Mouse (Mus musculus): ENCODE data around the gene Selenos. TPM values are rescaled to one million over a fixed set of nuclear protein-coding genes. Genes with fewer than 3 reads are reported as not detected.

The Selenos gene
- polyA plus RNA-seq, 1 experiment from 2014 or later = 92.1 TPM

DNA sequence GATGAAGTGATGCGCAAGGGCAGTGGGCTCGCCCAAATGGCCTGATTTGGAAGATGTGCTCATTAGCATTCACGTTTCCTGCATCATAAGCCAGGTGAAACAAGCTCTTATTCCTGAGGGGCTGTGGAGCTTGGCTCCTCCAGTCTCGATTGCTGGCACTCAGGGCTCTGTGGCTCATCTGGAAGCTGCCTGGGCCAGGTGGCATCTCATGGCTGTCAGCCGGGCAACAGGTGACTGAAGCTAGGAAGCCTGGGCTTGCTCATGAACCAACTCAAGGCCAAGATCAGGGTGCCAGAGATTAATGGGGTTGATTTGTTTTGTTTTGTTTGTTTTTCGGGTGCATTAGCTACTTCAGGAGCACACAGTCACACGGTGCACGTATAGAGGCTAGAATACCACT is 13.2 kb downstream of the Selenos start:
- Histone ChIP-seq H3K4me2 (replicated peaks; ENCODE audit: low read depth, low read length) (no peak overlapping the region), H3K36me3 (ENCODE audit: control insufficient read depth, insufficient read depth, low read length) (peaks cover 38% of the 10 kb centered on the region), H3K27me3 (ENCODE audit: control insufficient read depth, insufficient read depth, low read length) (no peaks in the 10 kb centered on the region), H3K9me3 (ENCODE audit: control insufficient read depth, low read depth, low read length) (no peaks in the 10 kb centered on the region), H3K4me1 (ENCODE audit: control insufficient read depth, insufficient read depth, low read length) (no peaks in the 10 kb centered on the region), H3K27ac (ENCODE audit: low read length) (no peak overlapping the region), H3K4me3 (ENCODE audit: low read depth, low read length) (no peak overlapping the region), H3K9ac (replicated peaks; ENCODE audit: low read depth, low read length) (no peak overlapping the region)
- WGBS = 84% methylated on average over 8 of the region's 8 CpGs
- no peak for ATAC-seq (ENCODE audit: insufficient number of reproducible peaks, insufficient read depth, low FRiP score, low read depth)

DNA sequence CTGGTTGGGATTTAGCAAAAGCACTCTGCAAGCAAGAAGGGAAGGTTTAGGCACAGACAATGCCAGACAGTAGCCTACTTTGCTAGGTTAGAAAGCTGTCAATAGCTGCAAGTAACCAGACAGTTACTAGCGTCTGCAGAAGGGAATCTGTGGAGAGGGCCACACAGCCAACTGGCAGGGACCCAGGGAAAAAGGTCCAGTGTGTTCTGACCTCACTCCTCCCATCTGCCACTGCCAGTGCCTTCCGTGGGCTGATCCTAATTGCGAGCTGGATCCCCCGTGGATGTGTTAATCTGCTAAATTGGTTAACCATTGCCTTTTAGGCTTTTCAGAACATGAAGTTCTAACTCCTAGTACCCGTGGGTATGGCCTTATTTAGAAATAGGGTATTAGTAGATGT is 14.7 kb downstream of the Selenos start:
- no peak overlapping the region for H3K4me2 ChIP-seq (replicated peaks; ENCODE audit: low read depth, low read length)
- no peak overlapping the region for H3K9ac ChIP-seq (replicated peaks; ENCODE audit: low read depth, low read length)
- no peak overlapping the region for H3K27ac ChIP-seq (ENCODE audit: low read length)
- H3K4me3 ChIP-seq (ENCODE audit: low read depth, low read length) = no peak overlapping the region
- H3K27me3 ChIP-seq (ENCODE audit: control insufficient read depth, insufficient read depth, low read length) = no peaks in the 10 kb centered on the region
- no peaks in the 10 kb centered on the region for H3K9me3 ChIP-seq (ENCODE audit: control insufficient read depth, low read depth, low read length)
- no peak for ATAC-seq (ENCODE audit: insufficient number of reproducible peaks, insufficient read depth, low FRiP score, low read depth)
- H3K4me1 ChIP-seq (ENCODE audit: control insufficient read depth, insufficient read depth, low read length) = no peaks in the 10 kb centered on the region
- H3K36me3 ChIP-seq (ENCODE audit: control insufficient read depth, insufficient read depth, low read length) = peaks cover 23% of the 10 kb centered on the region
- WGBS = 70% methylated on average over 5 of the region's 5 CpGs

DNA sequence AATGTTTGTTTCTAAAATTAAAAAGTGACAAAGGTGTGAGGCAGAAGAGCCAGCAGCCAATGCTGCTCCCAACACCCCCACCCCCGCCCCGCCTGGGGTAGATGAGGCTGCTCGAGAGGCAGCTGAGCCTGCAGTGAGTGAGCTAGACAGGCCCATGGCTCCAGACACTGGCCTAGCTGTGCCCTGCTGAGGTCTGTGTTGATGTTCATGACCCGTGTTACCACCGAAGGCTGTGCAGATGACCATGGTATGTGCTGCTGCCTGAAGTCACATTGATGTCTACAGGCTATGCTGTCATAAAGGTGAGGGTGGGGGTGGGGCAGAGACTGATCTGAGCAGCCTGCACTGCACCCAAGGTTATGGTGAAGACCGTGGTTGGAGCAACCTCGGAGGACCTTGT is 19.4 kb downstream of the Selenos start:
- 85% methylated on average over 7 of the region's 7 CpGs for WGBS

DNA sequence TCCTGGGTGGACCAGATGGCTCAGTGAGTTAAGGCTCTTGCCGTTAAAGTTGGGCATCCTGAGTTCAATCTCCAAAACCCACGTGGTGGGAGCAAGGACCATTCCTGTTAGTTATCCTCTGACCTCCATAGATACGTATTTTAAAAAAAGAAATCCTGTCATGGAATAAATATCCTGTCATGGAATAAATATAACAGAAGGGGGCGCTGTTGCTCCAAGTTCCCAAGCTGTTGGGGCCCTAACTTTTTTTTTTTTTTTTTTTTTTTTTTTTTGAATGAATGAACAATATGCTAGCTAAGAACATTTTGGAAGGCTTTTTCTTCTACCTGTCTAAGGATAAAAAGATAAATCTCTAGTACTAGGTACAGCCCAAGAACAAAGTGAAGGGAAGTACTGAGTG is 22.4 kb downstream of the Selenos start:
- no peak overlapping the region for H3K27ac ChIP-seq (ENCODE audit: low read length)
- H3K9me3 ChIP-seq (ENCODE audit: control insufficient read depth, low read depth, low read length) = no peaks in the 10 kb centered on the region
- H3K4me2 ChIP-seq (replicated peaks; ENCODE audit: low read depth, low read length) = no peak overlapping the region
- no peak for ATAC-seq (ENCODE audit: insufficient number of reproducible peaks, insufficient read depth, low FRiP score, low read depth)
- no peak overlapping the region for H3K4me3 ChIP-seq (ENCODE audit: low read depth, low read length)
- peaks cover 7% of the 10 kb centered on the region for H3K4me1 ChIP-seq (ENCODE audit: control insufficient read depth, insufficient read depth, low read length)
- no peaks in the 10 kb centered on the region for H3K27me3 ChIP-seq (ENCODE audit: control insufficient read depth, insufficient read depth, low read length)
- 5% methylated on average over 4 of the region's 4 CpGs for WGBS
- no peak overlapping the region for H3K9ac ChIP-seq (replicated peaks; ENCODE audit: low read depth, low read length)
- no peaks in the 10 kb centered on the region for H3K36me3 ChIP-seq (ENCODE audit: control insufficient read depth, insufficient read depth, low read length)

More for the DNA sequence above, 19.4 kb downstream of the Selenos start:
- no peaks in the 10 kb centered on the region for H3K36me3 ChIP-seq (ENCODE audit: control insufficient read depth, insufficient read depth, low read length)
- H3K4me1 ChIP-seq (ENCODE audit: control insufficient read depth, insufficient read depth, low read length) = no peaks in the 10 kb centered on the region
- H3K27ac ChIP-seq (ENCODE audit: low read length) = no peak overlapping the region
- no peaks in the 10 kb centered on the region for H3K9me3 ChIP-seq (ENCODE audit: control insufficient read depth, low read depth, low read length)
- ATAC-seq (ENCODE audit: insufficient number of reproducible peaks, insufficient read depth, low FRiP score, low read depth) = no peak
- no peaks in the 10 kb centered on the region for H3K27me3 ChIP-seq (ENCODE audit: control insufficient read depth, insufficient read depth, low read length)
- no peak overlapping the region for H3K9ac ChIP-seq (replicated peaks; ENCODE audit: low read depth, low read length)
- H3K4me3 ChIP-seq (ENCODE audit: low read depth, low read length) = no peak overlapping the region
- no peak overlapping the region for H3K4me2 ChIP-seq (replicated peaks; ENCODE audit: low read depth, low read length)

DNA sequence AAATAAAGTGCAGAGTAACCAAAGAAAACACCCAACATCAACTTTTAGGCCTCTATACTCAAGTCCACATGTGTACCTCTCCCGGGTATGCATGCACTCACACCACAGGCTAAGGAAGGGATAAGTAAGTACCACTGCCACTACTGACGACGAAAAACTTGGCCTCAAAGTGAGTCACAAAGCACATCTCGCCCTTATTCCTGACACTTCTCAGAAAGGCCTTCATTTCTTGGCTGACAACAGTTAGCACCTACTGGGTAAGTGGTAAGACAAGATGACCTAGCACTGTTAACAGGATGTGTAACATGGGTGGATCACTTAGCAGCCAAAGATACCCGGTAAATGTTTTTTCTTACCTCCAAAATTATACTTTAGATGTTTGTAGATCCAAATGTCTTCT is 25.1 kb downstream of the Selenos start:
- Histone ChIP-seq H3K4me3 (ENCODE audit: low read depth, low read length) (no peak overlapping the region), H3K4me1 (ENCODE audit: control insufficient read depth, insufficient read depth, low read length) (peaks cover 8% of the 10 kb centered on the region), H3K9me3 (ENCODE audit: control insufficient read depth, low read depth, low read length) (no peaks in the 10 kb centered on the region), H3K36me3 (ENCODE audit: control insufficient read depth, insufficient read depth, low read length) (no peaks in the 10 kb centered on the region), H3K27ac (ENCODE audit: low read length) (no peak overlapping the region), H3K4me2 (replicated peaks; ENCODE audit: low read depth, low read length) (no peak overlapping the region), H3K27me3 (ENCODE audit: control insufficient read depth, insufficient read depth, low read length) (no peaks in the 10 kb centered on the region), H3K9ac (replicated peaks; ENCODE audit: low read depth, low read length) (no peak overlapping the region)
- ATAC-seq (ENCODE audit: insufficient number of reproducible peaks, insufficient read depth, low FRiP score, low read depth) = no peak
- 87% methylated on average over 5 of the region's 5 CpGs for WGBS

DNA sequence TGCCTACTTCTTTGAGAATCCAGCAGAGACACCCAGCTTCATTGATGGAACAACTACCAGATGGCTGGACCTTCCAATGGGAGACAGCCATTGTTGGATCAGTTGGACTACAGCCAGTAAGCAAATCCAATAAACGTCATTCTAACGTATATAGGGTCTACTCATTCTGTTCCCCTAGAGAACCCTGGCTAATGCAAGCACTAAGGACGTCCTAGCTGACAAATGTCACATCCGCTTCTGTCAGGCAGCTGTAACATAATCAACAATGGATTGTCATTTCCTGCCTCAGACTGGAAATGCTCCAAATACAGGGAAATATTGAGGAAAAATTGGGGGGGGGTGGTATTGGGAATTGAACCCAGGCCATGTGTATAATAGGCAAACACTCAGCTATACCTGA is 26.3 kb downstream of the Selenos start:
- no peak for ATAC-seq (ENCODE audit: insufficient number of reproducible peaks, insufficient read depth, low FRiP score, low read depth)
- Histone ChIP-seq H3K4me1 (ENCODE audit: control insufficient read depth, insufficient read depth, low read length) (peaks cover 8% of the 10 kb centered on the region), H3K36me3 (ENCODE audit: control insufficient read depth, insufficient read depth, low read length) (no peaks in the 10 kb centered on the region), H3K4me2 (replicated peaks; ENCODE audit: low read depth, low read length) (no peak overlapping the region), H3K9me3 (ENCODE audit: control insufficient read depth, low read depth, low read length) (no peaks in the 10 kb centered on the region), H3K4me3 (ENCODE audit: low read depth, low read length) (no peak overlapping the region), H3K27me3 (ENCODE audit: control insufficient read depth, insufficient read depth, low read length) (no peaks in the 10 kb centered on the region), H3K9ac (replicated peaks; ENCODE audit: low read depth, low read length) (no peak overlapping the region), H3K27ac (ENCODE audit: low read length) (no peak overlapping the region)
- 36% methylated on average over 4 of the region's 4 CpGs for WGBS

DNA sequence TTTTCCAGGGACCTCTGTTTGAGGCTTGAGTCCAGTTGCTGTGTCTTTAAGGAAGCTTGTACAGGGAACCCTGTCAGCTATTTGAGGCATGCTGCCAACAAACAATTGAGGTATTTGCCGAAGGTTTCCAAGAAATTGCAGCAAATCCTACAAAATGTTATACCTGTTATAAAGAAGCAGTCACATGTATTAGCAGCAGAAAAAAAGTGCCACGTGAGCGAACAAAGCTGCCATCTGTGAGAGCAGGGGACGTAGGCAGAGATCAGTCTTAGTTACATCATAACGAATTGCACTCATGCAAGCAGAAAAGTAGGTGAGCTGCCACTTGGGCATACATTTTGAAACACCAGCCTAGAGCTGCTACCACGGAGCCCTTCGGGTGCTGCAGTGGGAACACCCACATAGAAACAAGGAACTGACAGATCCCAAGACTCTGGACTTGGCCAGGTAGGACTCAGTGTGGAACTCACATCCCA is 27.2 kb downstream of the Selenos start:
- Histone ChIP-seq H3K4me2 (replicated peaks; ENCODE audit: low read depth, low read length) (no peak overlapping the region), H3K36me3 (ENCODE audit: control insufficient read depth, insufficient read depth, low read length) (no peaks in the 10 kb centered on the region), H3K4me3 (ENCODE audit: low read depth, low read length) (no peak overlapping the region), H3K27me3 (ENCODE audit: control insufficient read depth, insufficient read depth, low read length) (no peaks in the 10 kb centered on the region), H3K27ac (ENCODE audit: low read length) (no peak overlapping the region), H3K9ac (replicated peaks; ENCODE audit: low read depth, low read length) (no peak overlapping the region), H3K4me1 (ENCODE audit: control insufficient read depth, insufficient read depth, low read length) (peaks cover 11% of the 10 kb centered on the region), H3K9me3 (ENCODE audit: control insufficient read depth, low read depth, low read length) (no peaks in the 10 kb centered on the region)
- no peak for ATAC-seq (ENCODE audit: insufficient number of reproducible peaks, insufficient read depth, low FRiP score, low read depth)
- WGBS = 57% methylated on average over 7 of the region's 7 CpGs

DNA sequence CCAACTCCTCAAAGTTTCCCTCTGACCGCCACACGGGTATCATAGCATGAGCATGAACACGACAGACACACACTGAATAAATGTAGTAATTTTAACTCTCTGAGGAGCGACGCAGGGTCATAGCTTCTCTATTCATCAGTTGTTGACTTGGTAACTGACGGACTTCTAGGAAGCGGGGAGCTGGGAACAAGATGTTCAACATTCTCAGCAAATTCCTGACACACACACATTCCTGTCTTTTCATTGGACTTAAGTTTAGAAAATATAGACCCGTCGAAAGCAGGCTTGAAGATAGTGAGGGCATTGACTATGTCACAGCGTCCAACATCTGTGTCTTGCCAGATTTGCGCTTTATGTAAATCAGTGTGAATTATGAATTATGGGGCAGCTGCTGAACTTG is 27.8 kb downstream of the Selenos start:
- no peaks in the 10 kb centered on the region for H3K36me3 ChIP-seq (ENCODE audit: control insufficient read depth, insufficient read depth, low read length)
- no peak for ATAC-seq (ENCODE audit: insufficient number of reproducible peaks, insufficient read depth, low FRiP score, low read depth)
- no peak overlapping the region for H3K27ac ChIP-seq (ENCODE audit: low read length)
- peaks cover 11% of the 10 kb centered on the region for H3K4me1 ChIP-seq (ENCODE audit: control insufficient read depth, insufficient read depth, low read length)
- no peaks in the 10 kb centered on the region for H3K27me3 ChIP-seq (ENCODE audit: control insufficient read depth, insufficient read depth, low read length)
- no peaks in the 10 kb centered on the region for H3K9me3 ChIP-seq (ENCODE audit: control insufficient read depth, low read depth, low read length)
- no peak overlapping the region for H3K4me2 ChIP-seq (replicated peaks; ENCODE audit: low read depth, low read length)
- H3K9ac ChIP-seq (replicated peaks; ENCODE audit: low read depth, low read length) = no peak overlapping the region
- H3K4me3 ChIP-seq (ENCODE audit: low read depth, low read length) = no peak overlapping the region
- 65% methylated on average over 11 of the region's 11 CpGs for WGBS

DNA sequence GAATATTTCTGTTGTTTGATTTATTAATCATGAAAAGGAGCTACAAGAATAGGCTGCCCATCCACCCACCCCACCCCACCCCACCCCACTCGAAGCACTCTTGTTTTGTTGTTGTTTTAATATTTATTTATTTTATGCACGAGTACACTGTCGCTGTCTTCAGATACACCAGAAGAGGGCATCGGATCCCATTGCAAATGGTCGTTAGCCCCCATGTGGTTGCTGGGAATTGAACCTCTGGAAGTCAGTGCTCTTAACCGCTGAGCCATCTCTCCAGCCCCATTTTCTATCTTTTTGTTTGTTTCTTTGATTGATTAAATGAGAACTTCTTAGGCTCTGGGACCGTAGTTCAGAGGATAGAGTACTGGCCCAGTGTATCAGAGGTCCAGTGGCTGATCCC is 28.5 kb downstream of the Selenos start:
- no peak for ATAC-seq (ENCODE audit: insufficient number of reproducible peaks, insufficient read depth, low FRiP score, low read depth)
- no peaks in the 10 kb centered on the region for H3K9me3 ChIP-seq (ENCODE audit: control insufficient read depth, low read depth, low read length)
- WGBS = 14% methylated on average over 7 of the region's 7 CpGs

More for the DNA sequence above, 28.5 kb downstream of the Selenos start:
- Histone ChIP-seq H3K27ac (ENCODE audit: low read length) (no peak overlapping the region), H3K36me3 (ENCODE audit: control insufficient read depth, insufficient read depth, low read length) (no peaks in the 10 kb centered on the region), H3K4me1 (ENCODE audit: control insufficient read depth, insufficient read depth, low read length) (peaks cover 11% of the 10 kb centered on the region), H3K27me3 (ENCODE audit: control insufficient read depth, insufficient read depth, low read length) (no peaks in the 10 kb centered on the region), H3K4me3 (ENCODE audit: low read depth, low read length) (no peak overlapping the region), H3K9ac (replicated peaks; ENCODE audit: low read depth, low read length) (no peak overlapping the region), H3K4me2 (replicated peaks; ENCODE audit: low read depth, low read length) (no peak overlapping the region)

Measured in stomach, embryonic 14.5 days (tissue).